Mouse (Mus musculus) spleen, postnatal 36 days (tissue): ENCODE measurements around the gene Lrrc63.
A peak's percentile ranks its signal among the peaks of the same experiment; 100 is the strongest.

Experiments
- DNase-seq, 2 experiments: peaks; one replicate each; pipeline ENCODE4 v3.0.0; 2022; ENCODE audit warnings: low spot score in 2 of 2, mixed read lengths in 1 of 2

Gene Lrrc63

GRCm38 (mm10) chr14:75138503-75138902 lies 7.8 kb upstream of the Lrrc63 start:
- peak; percentile 57 to 81 for DNase-seq

- DNase-seq, result no peak
Observed at GRCm38 (mm10) chr14:75136119-75136966, 5.7 kb upstream of the Lrrc63 start.

- DNase-seq, result peak; percentile 8 to 22
Observed at GRCm38 (mm10) chr14:75131324-75131935, 749 bp upstream of the Lrrc63 start.

GRCm38 (mm10) chr14:75121658-75122057 lies 9.0 kb downstream of the Lrrc63 start:
- no peak for DNase-seq

- DNase-seq, result no peak
Observed at GRCm38 (mm10) chr14:75102956-75103355, 27.7 kb downstream of the Lrrc63 start.

GRCm38 (mm10) chr14:75077946-75078345 lies 52.7 kb downstream of the Lrrc63 start:
- no peak for DNase-seq

GRCm38 (mm10) chr14:75075299-75076180 lies 55.1 kb downstream of the Lrrc63 start:
- no peak for DNase-seq

GRCm38 (mm10) chr14:75071091-75071490 lies 59.6 kb downstream of the Lrrc63 start:
- DNase-seq, result no peak

GRCm38 (mm10) chr14:75069356-75069979 lies 61.2 kb downstream of the Lrrc63 start:
- DNase-seq, result peak; percentile 54 to 60

GRCm38 (mm10) chr14:75068430-75069112 lies 62.1 kb downstream of the Lrrc63 start:
- DNase-seq, result peak; percentile 44 to 52

- DNase-seq, result peak in 1 of 2 experiments; percentile 38
Observed at GRCm38 (mm10) chr14:75065211-75065610, 65.5 kb downstream of the Lrrc63 start.

GRCm38 (mm10) chr14:75064520-75064919 lies 66.2 kb downstream of the Lrrc63 start:
- DNase-seq, result peak; percentile 34 to 58

GRCm38 (mm10) chr14:75063936-75064335 lies 66.7 kb downstream of the Lrrc63 start:
- DNase-seq, result no peak

GRCm38 (mm10) chr14:75060562-75060961 lies 70.1 kb downstream of the Lrrc63 start:
- DNase-seq, result peak; percentile 22 to 50

GRCm38 (mm10) chr14:75056861-75057431 lies 73.7 kb downstream of the Lrrc63 start:
- DNase-seq, result peak; percentile 33 to 51

GRCm38 (mm10) chr14:75054455-75055343 lies 76.0 kb downstream of the Lrrc63 start:
- no peak for DNase-seq

GRCm38 (mm10) chr14:75052451-75052850 lies 78.2 kb downstream of the Lrrc63 start:
- no peak for DNase-seq

- DNase-seq, result peak in 1 of 2 experiments; percentile 19
Observed at GRCm38 (mm10) chr14:75045184-75045583, 85.5 kb downstream of the Lrrc63 start.

- DNase-seq, result no peak
Observed at GRCm38 (mm10) chr14:75035431-75035830, 95.2 kb downstream of the Lrrc63 start.
